ENCODE assay signal across 9 mouse cellular contexts in the genomic region with DNA sequence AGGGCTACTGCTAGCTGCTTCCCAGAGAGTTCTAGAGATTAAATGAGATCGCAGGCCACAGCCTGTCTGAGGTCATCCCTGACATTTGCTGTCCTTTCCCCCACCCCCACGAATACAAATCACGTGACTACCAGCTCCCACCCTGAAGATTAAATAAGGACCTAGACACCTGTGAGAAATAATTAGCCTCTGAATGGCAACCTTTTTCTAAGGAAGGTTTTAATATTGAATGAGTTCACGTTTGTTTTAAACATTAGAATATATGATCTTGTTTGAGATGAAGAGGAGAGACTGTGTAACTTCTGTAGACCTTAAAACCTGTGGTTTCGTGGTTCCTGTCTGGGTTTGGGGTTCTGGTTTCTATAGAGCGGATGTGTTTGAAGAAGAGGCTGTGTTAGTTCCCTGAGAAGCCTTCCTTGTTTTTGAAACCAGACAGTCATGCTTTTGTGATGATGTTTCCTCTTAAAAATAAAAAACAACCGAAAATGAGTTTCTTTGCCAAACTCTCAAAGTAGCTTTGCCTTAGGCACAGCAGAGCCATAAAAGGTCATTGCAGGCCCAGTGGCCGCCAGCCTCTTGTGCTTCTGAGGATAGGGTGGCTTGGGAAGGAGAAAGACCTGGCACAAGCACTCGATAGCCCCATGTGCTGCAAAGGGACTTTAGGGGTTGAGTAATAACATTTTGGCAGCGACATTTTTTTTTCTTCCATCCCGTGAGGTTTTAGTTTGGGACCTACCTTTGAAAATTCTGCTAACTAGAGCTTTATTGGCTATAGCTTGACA.
DNase-seq lines count a peak whose midpoint lies in the region; ATAC-seq and TF ChIP-seq lines count a peak whose summit lies in the region.
"Had no signal": no experiment of that assay in that cellular context is flagged by ENCODE, and none has a peak within 500 bp of the region (broad histone marks: within the 10 kb centered on the region; RNA-seq: fewer than 3 reads in every experiment).

No protein-coding gene starts in this region.

- H3K4me3 ChIP-seq in spleen, adult 2 months (ENCODE audit: extremely low read depth, insufficient read depth, insufficient read length), result no peak overlapping the region
- no peak overlapping the region for H3K4me3 ChIP-seq in hindbrain, embryonic 15.5 days
- H3K4me3 ChIP-seq in lung, adult 2 months (replicated peaks; ENCODE audit: extremely low read depth, low read depth, low read length), result no peak overlapping the region

- H3K9me3 ChIP-seq in hindbrain, embryonic 15.5 days, result no peaks in the 10 kb centered on the region

- H3K36me3 ChIP-seq in spleen, adult 2 months (ENCODE audit: control insufficient read depth, insufficient read depth, low read length), result no peaks in the 10 kb centered on the region
- H3K36me3 ChIP-seq in hindbrain, embryonic 15.5 days, result no peaks in the 10 kb centered on the region

- H3K27me3 ChIP-seq in spleen, adult 2 months (ENCODE audit: control insufficient read depth, insufficient read depth, low read length), result no peaks in the 10 kb centered on the region
- no peaks in the 10 kb centered on the region for H3K27me3 ChIP-seq in hindbrain, embryonic 15.5 days

- no peak for TF ChIP-seq POLR2A in spleen, adult 2 months (IDR thresholded peaks at IDR 0.05; ENCODE audit: low read depth, low read length)
- no peak for TF ChIP-seq POLR2A in lung, adult 2 months (IDR thresholded peaks at IDR 0.05; ENCODE audit: borderline replicate concordance, extremely low read depth, low read depth, low read length)

- 10% methylated on average over 11 of the region's 11 CpGs for WGBS in spleen, adult 2 months
- 79% methylated on average over 11 of the region's 11 CpGs for WGBS in hindbrain, embryonic 15.5 days
- 52% methylated on average over 11 of the region's 11 CpGs for WGBS in lung, adult 2 months

- no peak for TF ChIP-seq CTCF in spleen, adult 2 months (IDR thresholded peaks at IDR 0.05; ENCODE audit: extremely low read depth, insufficient read depth, insufficient read length, insufficient replicate concordance)
- no peak for TF ChIP-seq CTCF in lung, adult 2 months (IDR thresholded peaks at IDR 0.05; ENCODE audit: insufficient read depth, low read length)

- intact Hi-C loops in gastrocnemius, postnatal 14 days (cut with DNase I; ENCODE audit: low total_unique reads), result no loop called here

- H3K4me1 ChIP-seq in spleen, adult 2 months (ENCODE audit: control insufficient read depth, insufficient read depth, insufficient read length), result peaks cover 23% of the 10 kb centered on the region; the same call in 1 of the 2 replicates
- peaks cover 54% of the 10 kb centered on the region for H3K4me1 ChIP-seq in hindbrain, embryonic 15.5 days (replicated peaks)
- H3K4me1 ChIP-seq in lung, adult 2 months (ENCODE audit: control insufficient read depth, insufficient read depth, low read length), result peaks cover 14% of the 10 kb centered on the region

- DNase-seq in gastrocnemius, adult 18-20 months (ENCODE audit: low spot score), result peak; percentile 50
- no peak for DNase-seq in gastrocnemius, postnatal 14 days
- peak; percentile 60 to 67 for DNase-seq in spleen, adult 2 months (ENCODE audit: low read depth in 1 of 2, low spot score in 2 of 2)
- no peak for DNase-seq in spleen, postnatal 14 days (ENCODE audit: low spot score in 2 of 2)
- DNase-seq in cerebellum, adult 11-12 months, result no peak
- no peak for DNase-seq in cerebellum, postnatal 10 days
- no peak for DNase-seq in lung, adult 2 months

- peak overlapping the region; percentile 60 for H3K27ac ChIP-seq in spleen, adult 2 months (ENCODE audit: insufficient read depth, low read length)
- H3K27ac ChIP-seq in hindbrain, embryonic 15.5 days (replicated peaks), result peak overlapping the region; percentile 6
- H3K27ac ChIP-seq: liver, embryonic 14.5 days had no signal

- ATAC-seq in hindbrain, embryonic 15.5 days (ENCODE audit: low FRiP score, low read depth), result no peak

- no peak overlapping the region for H3K9ac ChIP-seq in hindbrain, embryonic 15.5 days
- H3K9ac ChIP-seq: liver, embryonic 14.5 days had no signal

- no peak overlapping the region for H3K4me2 ChIP-seq in hindbrain, embryonic 15.5 days

Comparison
In these comparisons a context has a peak if more than half of its experiments do, and no peak if none do; other contexts are left out.
1. DNase-seq: peak in gastrocnemius, adult 18-20 months (single experiment) and spleen, adult 2 months (2 of 2); none in gastrocnemius, postnatal 14 days (single experiment), spleen, postnatal 14 days (0 of 2), cerebellum, adult 11-12 months (single experiment), cerebellum, postnatal 10 days (0 of 2) and lung, adult 2 months (single experiment).